Mouse (Mus musculus) liver, adult 2 months (tissue): ENCODE measurements around the gene Pdss1.

Experiments used
- CTCF ChIP-seq: fragments of 200-500 bp; IDR thresholded peaks from 2 replicates; pipeline ENCODE4 v1.5.1; 2011; ENCODE audit warnings: low read depth, low read length, control low read depth
- POLR2A ChIP-seq: fragments of 200-500 bp; IDR thresholded peaks from 2 replicates; pipeline ENCODE4 v1.6.1; 2011; ENCODE audit warnings: low read length, control low read depth; ENCODE audit not compliant: insufficient read depth; ENCODE audit errors: extremely low read depth

- TF ChIP-seq POLR2A (no peak), CTCF (no peak)
Measured at GRCm38 (mm10) chr2:22928259-22928658, 32.9 kb downstream of the Pdss1 start.
